Mouse (Mus musculus): Measurements from ENCODE around the gene Arg2. TPM values are rescaled to one million over a fixed set of nuclear protein-coding genes. Genes with fewer than 3 reads are reported as not detected.
"Not testable (repeated sequence)": the region's sequence is repeated elsewhere in the genome, so short reads cannot be mapped to it uniquely, and the experiment has no call there.

Arg2 gene
- polyA plus RNA-seq, 1 experiment from 2014 or later, result 2.2 TPM

DNA sequence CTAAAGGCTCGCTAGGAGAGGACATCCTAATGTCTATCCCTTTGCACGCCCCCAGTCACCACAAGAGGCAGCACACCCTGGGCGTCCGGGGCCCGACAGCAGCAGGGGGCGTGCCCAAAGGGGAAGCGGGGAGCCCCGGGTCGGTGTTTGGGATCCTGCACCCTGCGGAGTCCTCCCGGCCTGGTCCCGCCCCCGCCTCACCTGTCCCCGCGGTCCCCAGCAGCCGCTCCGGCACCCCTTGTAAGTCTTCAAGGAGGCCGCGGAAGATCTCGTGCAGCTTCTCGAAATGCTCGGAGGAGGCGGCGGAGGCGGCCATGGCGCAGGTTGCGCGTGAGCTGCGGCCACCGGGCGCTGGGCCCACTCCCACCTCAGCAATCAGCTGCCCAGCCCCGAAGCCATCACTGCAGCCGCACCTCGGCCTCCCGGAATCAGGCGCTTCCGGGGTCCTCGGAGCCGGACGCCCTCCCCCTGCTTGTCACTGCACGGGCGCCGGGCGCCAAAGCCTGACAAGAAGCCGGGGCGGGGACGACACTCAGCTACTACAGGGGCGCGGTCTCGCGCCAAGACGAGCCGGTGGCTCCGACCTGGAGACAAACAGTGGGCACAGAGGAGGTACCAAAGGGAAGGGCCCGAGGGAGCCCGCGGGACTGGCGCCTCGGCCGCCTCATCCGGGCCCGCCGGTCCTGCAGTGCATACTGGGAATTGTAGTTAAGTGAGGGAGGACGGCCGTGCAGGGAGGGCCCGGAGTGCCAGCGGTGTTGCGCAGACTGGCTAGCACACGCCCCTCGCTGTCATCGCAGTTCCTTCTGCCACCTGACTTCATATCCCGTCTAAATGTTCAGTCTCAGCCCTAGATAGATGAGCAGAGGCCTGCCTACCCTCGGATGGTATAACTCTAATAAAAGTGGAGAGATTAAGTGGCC lies 41.7 kb downstream of the Arg2 start, which contains the start of gene Vti1b:
Vti1b (minus strand) TSS at position 649 of the 923 bp plus-strand sequence.
- WGBS, result 0% methylated on average over 63 of the region's 73 CpGs
- Histone ChIP-seq H3K4me2 (replicated peaks; ENCODE audit: low read depth) (peak within 1 kb of the TSS; percentile 64), H3K36me3 (ENCODE audit: control insufficient read depth, insufficient read depth, low read length) (no peaks in the 10 kb centered on the region; the same call in 1 of the 2 replicates), H3K9me3 (ENCODE audit: control insufficient read depth, low read length) (no peaks in the 10 kb centered on the region), H3K9ac (ENCODE audit: low read length) (peak within 1 kb of the TSS; percentile 87), H3K27me3 (ENCODE audit: control insufficient read depth, insufficient read depth, low read length) (no peaks in the 10 kb centered on the region), H3K4me1 (replicated peaks; ENCODE audit: control insufficient read depth, insufficient read depth) (no peaks in the 10 kb centered on the region), H3K4me3 (ENCODE audit: low read depth, low read length) (peak within 1 kb of the TSS; percentile 97), H3K27ac (replicated peaks) (peak within 1 kb of the TSS; percentile 93)
- ATAC-seq (ENCODE audit: low FRiP score, low TSS enrichment), result peak; percentile 98
- peak; percentile 82 for TF ChIP-seq CTCF (IDR thresholded peaks at IDR 0.05; ENCODE audit: low read depth)
- TF ChIP-seq EP300 (optimal IDR thresholded peaks at IDR 0.05), result peak; percentile 87
- DNase-seq (ENCODE audit: low spot score), result peak; percentile 91

DNA sequence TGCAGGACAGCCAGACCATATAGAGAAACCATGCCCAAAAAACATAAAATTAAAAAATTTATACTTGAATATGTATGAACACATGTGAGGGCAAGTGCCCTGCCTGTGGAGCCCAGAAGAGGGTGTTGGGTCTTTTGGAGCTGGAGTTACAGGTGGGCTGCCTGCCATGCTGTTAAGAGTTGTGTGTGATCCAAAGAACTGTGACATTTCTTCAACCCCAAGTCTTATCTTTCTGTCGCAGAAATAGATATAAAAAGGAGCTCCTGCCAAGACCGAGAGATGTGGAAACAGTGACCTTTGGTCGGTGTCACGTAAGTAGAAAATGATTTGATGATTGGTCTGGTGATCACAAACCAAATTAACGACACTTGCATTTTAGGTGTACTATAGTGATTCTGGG lies 43.1 kb downstream of the Arg2 start:
- Histone ChIP-seq H3K4me1 (replicated peaks; ENCODE audit: control insufficient read depth, insufficient read depth) (no peaks in the 10 kb centered on the region), H3K27me3 (ENCODE audit: control insufficient read depth, insufficient read depth, low read length) (no peaks in the 10 kb centered on the region), H3K9me3 (ENCODE audit: control insufficient read depth, low read length) (no peaks in the 10 kb centered on the region), H3K4me2 (replicated peaks; ENCODE audit: low read depth) (no peak overlapping the region), H3K36me3 (ENCODE audit: control insufficient read depth, insufficient read depth, low read length) (peaks cover 3% of the 10 kb centered on the region; the same call in 1 of the 2 replicates), H3K4me3 (ENCODE audit: low read depth, low read length) (no peak overlapping the region), H3K9ac (ENCODE audit: low read length) (no peak overlapping the region), H3K27ac (replicated peaks) (no peak overlapping the region)
- no peak for TF ChIP-seq EP300 (optimal IDR thresholded peaks at IDR 0.05)
- WGBS, result 79% methylated on average over 5 of the region's 5 CpGs
- no peak for DNase-seq (ENCODE audit: low spot score)
- no peak for ATAC-seq (ENCODE audit: low FRiP score, low TSS enrichment)

DNA sequence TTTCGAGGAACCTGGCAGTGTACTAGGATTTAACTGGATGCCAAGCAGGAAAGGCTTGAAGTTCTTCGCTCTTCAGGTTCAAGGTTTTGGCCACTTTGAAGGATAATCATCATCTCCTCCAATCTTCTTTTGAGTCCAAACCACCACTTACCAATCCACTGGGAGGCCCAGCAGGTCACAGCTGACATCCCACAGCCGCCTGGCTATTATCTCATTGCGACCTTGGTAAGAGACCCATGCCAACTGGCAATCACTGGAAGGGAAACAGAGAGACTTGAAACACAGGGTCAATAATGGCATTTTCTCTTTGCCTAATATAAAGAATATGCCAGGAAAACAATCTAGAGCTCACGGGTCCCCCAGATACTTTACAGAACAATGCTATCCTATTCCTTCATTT lies 45.4 kb downstream of the Arg2 start:
- Histone ChIP-seq H3K4me2 (replicated peaks; ENCODE audit: low read depth) (no peak overlapping the region), H3K27ac (replicated peaks) (no peak overlapping the region), H3K4me1 (replicated peaks; ENCODE audit: control insufficient read depth, insufficient read depth) (no peaks in the 10 kb centered on the region), H3K9me3 (ENCODE audit: control insufficient read depth, low read length) (no peaks in the 10 kb centered on the region), H3K9ac (ENCODE audit: low read length) (no peak overlapping the region), H3K4me3 (ENCODE audit: low read depth, low read length) (no peak overlapping the region), H3K36me3 (ENCODE audit: control insufficient read depth, insufficient read depth, low read length) (peaks cover 4% of the 10 kb centered on the region), H3K27me3 (ENCODE audit: control insufficient read depth, insufficient read depth, low read length) (no peaks in the 10 kb centered on the region)
- DNase-seq (ENCODE audit: low spot score) (no peak), ATAC-seq (ENCODE audit: low FRiP score, low TSS enrichment) (no peak)
- 96% methylated on average over 5 of the region's 5 CpGs for WGBS
- TF ChIP-seq CTCF (IDR thresholded peaks at IDR 0.05; ENCODE audit: low read depth) (no peak), EP300 (optimal IDR thresholded peaks at IDR 0.05) (no peak)

DNA sequence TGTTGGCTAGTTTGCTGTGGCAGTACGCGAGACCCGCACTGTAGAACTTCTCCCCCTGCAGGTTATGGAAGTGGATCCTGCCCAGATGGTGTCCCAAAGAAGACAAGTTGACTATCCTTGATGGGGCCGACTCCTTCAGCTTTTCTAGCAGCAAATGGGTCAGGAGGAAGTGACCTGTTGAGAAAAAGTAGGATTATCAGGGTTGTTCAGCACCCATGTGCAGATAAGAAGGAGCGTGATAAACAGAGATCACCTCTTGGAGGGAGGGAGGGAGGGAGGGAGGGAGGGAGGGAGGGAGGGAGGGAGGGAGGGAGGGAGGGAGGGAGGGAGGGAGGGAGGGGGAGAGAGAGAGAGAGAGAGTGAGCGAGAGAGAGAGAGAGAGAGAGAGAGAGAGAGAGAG lies 54.6 kb downstream of the Arg2 start:
- not testable (repeated sequence) for H3K9me3 ChIP-seq (ENCODE audit: control insufficient read depth, low read length); H3K4me3 ChIP-seq (ENCODE audit: low read depth, low read length); DNase-seq (ENCODE audit: low spot score); H3K27me3 ChIP-seq (ENCODE audit: control insufficient read depth, insufficient read depth, low read length); H3K27ac ChIP-seq (replicated peaks); ATAC-seq (ENCODE audit: low FRiP score, low TSS enrichment); H3K4me1 ChIP-seq (replicated peaks; ENCODE audit: control insufficient read depth, insufficient read depth); H3K4me2 ChIP-seq (replicated peaks; ENCODE audit: low read depth); H3K9ac ChIP-seq (ENCODE audit: low read length)
- peaks cover 20% of the 10 kb centered on the region for H3K36me3 ChIP-seq (ENCODE audit: control insufficient read depth, insufficient read depth, low read length)
- WGBS, result 87% methylated on average over 4 of the region's 6 CpGs

DNA sequence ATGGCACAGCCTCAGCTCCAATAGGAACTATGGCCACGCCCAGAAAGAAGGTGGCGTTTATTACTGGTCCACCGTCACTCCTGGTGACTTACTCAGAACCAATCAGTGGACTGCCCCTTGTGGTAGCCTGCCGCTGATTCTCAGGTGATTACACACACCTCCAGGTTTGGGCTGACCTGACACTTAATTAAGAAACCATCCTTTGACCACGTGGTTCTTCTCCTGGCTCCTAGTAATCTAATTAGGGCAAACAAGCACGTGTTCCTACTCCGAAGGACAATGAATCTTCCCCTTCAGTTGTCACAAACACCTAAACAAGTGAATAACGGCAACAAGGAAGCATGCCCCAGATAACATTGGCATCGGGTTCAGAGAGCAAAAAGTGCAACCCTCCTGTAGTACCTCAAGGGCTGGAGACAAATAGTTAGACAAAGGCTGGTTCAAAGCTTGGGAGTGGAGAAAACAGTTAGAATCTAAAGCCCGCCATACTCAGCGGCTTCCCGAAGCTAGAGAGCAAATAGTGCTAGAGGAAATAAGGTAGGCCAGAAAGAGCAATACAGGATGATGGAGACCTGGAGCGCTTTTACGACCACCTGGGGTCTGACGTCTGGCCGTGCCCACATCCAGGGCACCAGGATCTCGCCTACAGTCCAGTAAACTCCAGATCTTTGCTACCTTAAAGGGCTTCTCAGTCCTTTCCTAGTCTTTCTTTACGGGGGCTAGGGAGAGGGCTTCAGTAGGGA lies 60.5 kb downstream of the Arg2 start:
- ATAC-seq (ENCODE audit: low FRiP score, low TSS enrichment) (peak; percentile 80), DNase-seq (ENCODE audit: low spot score) (peak; percentile 68)
- peak overlapping the region; percentile 46 for H3K4me3 ChIP-seq (ENCODE audit: low read depth, low read length)
- peak overlapping the region; percentile 53 for H3K9ac ChIP-seq (ENCODE audit: low read length)
- H3K27ac ChIP-seq (replicated peaks), result no peak overlapping the region; the same call in 1 of the 2 replicates
- peak; percentile 43 for TF ChIP-seq CTCF (IDR thresholded peaks at IDR 0.05; ENCODE audit: low read depth)
- no peak for TF ChIP-seq EP300 (optimal IDR thresholded peaks at IDR 0.05)
- no peaks in the 10 kb centered on the region for H3K4me1 ChIP-seq (replicated peaks; ENCODE audit: control insufficient read depth, insufficient read depth)
- no peaks in the 10 kb centered on the region for H3K9me3 ChIP-seq (ENCODE audit: control insufficient read depth, low read length)
- peak overlapping the region; percentile 86 for H3K4me2 ChIP-seq (replicated peaks; ENCODE audit: low read depth)
- no peaks in the 10 kb centered on the region for H3K27me3 ChIP-seq (ENCODE audit: control insufficient read depth, insufficient read depth, low read length)
- peaks cover 9% of the 10 kb centered on the region for H3K36me3 ChIP-seq (ENCODE audit: control insufficient read depth, insufficient read depth, low read length)
- WGBS, result under 1% methylated on average over 18 of the region's 18 CpGs

Data from stomach, postnatal 0 days (tissue).